Mouse (Mus musculus): ENCODE measurements around the gene Prelp. TPM values are rescaled to one million over a fixed set of nuclear protein-coding genes. Genes with fewer than 3 reads are reported as not detected.

Prelp gene
- polyA plus RNA-seq, 1 experiment from 2014 or later = 0.16 TPM

Other genes starting within 250 kb of the Prelp start
- gene Lax1, start 231.3 kb downstream of the Prelp start, polyA plus RNA-seq (2016; fragmentation: Nextera tagmentation; extraction: Ambion mirVana) = 0.26 and 0.53 TPM in 2 replicates
- 15.2 and 26.4 TPM in 2 replicates for gene Atp2b4, start 120.4 kb downstream of the Prelp start, polyA plus RNA-seq (2016; fragmentation: Nextera tagmentation; extraction: Ambion mirVana)
- 0.16 and 0.69 TPM in 2 replicates for gene Optc, start 13.4 kb downstream of the Prelp start, polyA plus RNA-seq (2016; fragmentation: Nextera tagmentation; extraction: Ambion mirVana)
- gene Fmod, start 115.8 kb upstream of the Prelp start, polyA plus RNA-seq (2016; fragmentation: Nextera tagmentation; extraction: Ambion mirVana) = 9.5 and 11.2 TPM in 2 replicates
- gene Btg2, start 157.7 kb upstream of the Prelp start, polyA plus RNA-seq (2016; fragmentation: Nextera tagmentation; extraction: Ambion mirVana) = 26.1 and 34.2 TPM in 2 replicates
- gene Chit1, start 189.8 kb upstream of the Prelp start, polyA plus RNA-seq (2016; fragmentation: Nextera tagmentation; extraction: Ambion mirVana) = 1.1 and 2.0 TPM in 2 replicates